Comparison of ENCODE assay signal across 12 mouse cellular contexts in genomic region chr5:119232941-119233340, GRCm38 (mm10).
A peak's percentile ranks its signal among the peaks of the same experiment; 100 is the strongest.
DNase-seq lines count a peak whose midpoint lies in the region; ATAC-seq lines count a peak whose summit lies in the region.
"Had no signal": no experiment of that assay in that cellular context is flagged by ENCODE, and none has a peak within 500 bp of the region (broad histone marks: within the 10 kb centered on the region; RNA-seq: fewer than 3 reads in every experiment).

No protein-coding gene starts in this region.

- no peak for ATAC-seq in frontal cortex, adult (ENCODE audit: low TSS enrichment)
- ATAC-seq: midbrain, embryonic 15.5 days had no signal

- peak; percentile 12 for DNase-seq in heart, adult 8-10 months (ENCODE audit: low spot score)
- no peak for DNase-seq in heart, postnatal 14 days
- peak; percentile 54 for DNase-seq in adrenal gland, postnatal 14 days
- DNase-seq in cerebellum, postnatal 14 days, result peak; percentile 28 to 41
- peak; percentile 33 to 42 for DNase-seq in gastrocnemius, postnatal 36 days
- no peak for DNase-seq in adipocyte (ENCODE audit: low spot score)
- DNase-seq in layer of hippocampus, postnatal 25 days (ENCODE audit: extremely low spot score in 1 of 2, low spot score in 1 of 2), result no peak
- DNase-seq: kidney, adult 9 months; lung, adult 18-20 months; thymus, postnatal 4 days had no signal

- intact Hi-C loops in heart, postnatal 14 days (cut with DNase I), result no loop called here
- intact Hi-C loops in gastrocnemius, postnatal 36 days (cut with DNase I), result no loop called here

Comparison
In these comparisons a context has a peak if more than half of its experiments do, and no peak if none do; other contexts are left out.
1. DNase-seq: peak in heart, adult 8-10 months (single experiment), adrenal gland, postnatal 14 days (single experiment), cerebellum, postnatal 14 days (2 of 2) and gastrocnemius, postnatal 36 days (2 of 2); none in heart, postnatal 14 days (0 of 2), adipocyte (single experiment) and layer of hippocampus, postnatal 25 days (0 of 2).